Mouse (Mus musculus): Measurements from ENCODE around the gene Cryba2.

- no peak for TF ChIP-seq POLR2A (IDR thresholded peaks at IDR 0.05; ENCODE audit: borderline replicate concordance, low read depth, low read length)
- TF ChIP-seq CTCF (IDR thresholded peaks at IDR 0.05; ENCODE audit: low read depth, low read length) = no peak
These were observed 34.8 kb upstream of the Cryba2 start for GRCm38 (mm10) chr1:74927621-74928296.
